Mouse (Mus musculus): ENCODE measurements around the gene Vps29.

The Vps29 gene

DNA sequence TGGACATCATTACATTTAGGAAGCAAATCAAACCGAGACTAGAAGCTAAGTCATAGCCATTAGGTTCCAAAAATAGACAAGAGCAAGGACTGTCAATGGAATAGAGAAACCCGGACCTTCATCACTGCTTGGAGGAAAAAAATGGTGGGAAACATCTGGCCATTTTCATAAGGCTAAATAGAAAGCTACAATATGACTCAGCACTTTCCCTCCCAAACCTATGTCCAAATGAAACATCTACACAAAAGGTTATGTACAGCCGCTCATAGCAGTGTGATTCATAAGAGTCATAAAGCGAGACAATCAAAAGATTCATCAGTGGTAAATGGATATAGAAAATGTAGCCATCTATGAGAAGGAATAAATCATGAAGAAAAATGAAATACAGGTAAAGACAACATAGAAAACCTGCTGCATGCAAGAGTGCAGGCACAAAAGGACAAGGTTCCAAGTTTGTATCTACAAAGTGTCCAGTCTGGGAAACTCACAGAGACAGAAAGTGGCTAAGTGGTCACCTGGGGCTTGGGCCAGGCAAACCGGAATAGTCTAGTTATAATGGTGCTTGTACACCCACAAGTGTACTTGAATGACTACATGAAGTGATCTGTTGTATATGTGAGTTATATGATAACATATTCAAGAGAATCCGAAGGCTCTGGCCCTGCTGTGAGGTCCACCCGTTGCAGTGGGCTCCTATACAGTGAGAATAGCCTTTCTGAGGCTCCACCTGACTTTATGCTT is 17.4 kb upstream of the Vps29 start:
- DNase-seq (ENCODE audit: low read depth), result no peak

DNA sequence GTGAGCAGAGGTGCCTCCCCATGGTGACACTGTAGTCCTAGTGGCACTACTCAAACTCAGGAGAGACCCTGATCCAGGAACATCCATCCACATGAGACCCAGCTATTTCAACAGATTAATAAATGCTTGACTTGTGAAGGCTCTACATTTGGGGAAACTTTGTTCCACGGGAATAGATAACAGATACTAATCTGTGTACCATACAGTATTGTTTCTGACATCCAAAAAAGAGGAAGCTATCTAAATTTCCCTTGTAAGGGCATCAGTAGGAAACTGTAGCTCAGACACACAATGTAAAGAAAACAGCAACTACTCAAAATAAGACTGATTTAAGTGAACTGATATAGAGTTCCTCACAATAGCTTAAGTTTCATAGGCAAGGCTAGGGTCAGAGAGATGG is 11.3 kb upstream of the Vps29 start:
- DNase-seq (ENCODE audit: low read depth), result no peak

DNA sequence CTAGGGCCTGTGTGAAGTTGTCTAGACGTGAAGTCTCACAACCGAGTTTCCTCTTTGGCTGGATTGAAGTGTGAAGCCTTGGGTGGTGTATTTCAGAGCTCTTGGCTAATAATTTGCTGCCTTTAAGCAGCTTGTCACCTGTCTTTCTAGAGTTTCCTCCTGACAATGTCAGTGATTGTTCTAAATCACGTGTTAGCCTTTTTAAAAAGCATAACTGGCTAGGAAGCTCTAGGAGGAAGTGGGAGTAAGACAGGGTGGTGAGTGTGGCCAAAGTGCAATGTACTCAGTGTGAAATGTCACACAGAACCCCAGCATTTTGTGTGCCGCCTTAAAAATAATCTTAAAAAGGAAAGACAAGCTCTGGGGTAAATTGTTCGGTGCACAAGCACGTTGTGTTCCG is 10.4 kb upstream of the Vps29 start:
- no peak for DNase-seq (ENCODE audit: low read depth)

DNA sequence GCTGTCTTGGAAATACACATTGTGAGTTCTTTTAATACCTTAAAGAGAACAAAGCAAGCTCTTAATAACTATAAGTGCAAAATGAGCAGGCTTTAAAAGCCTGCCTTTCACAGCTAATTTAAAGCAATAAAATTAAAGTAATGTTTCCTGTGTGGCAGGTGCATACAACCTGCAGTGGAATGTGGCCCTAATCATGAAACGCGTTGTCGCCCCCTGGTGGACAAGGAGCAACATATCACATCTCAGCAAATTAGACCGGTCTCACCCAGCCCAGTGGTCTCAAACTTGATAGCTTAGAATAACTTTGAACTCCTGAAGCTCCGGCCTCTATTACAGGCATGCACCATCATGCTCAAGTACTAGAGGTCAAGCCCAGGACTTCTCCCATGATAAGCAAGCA is 9.9 kb upstream of the Vps29 start:
- DNase-seq (ENCODE audit: low read depth), result peak; percentile 78

DNA sequence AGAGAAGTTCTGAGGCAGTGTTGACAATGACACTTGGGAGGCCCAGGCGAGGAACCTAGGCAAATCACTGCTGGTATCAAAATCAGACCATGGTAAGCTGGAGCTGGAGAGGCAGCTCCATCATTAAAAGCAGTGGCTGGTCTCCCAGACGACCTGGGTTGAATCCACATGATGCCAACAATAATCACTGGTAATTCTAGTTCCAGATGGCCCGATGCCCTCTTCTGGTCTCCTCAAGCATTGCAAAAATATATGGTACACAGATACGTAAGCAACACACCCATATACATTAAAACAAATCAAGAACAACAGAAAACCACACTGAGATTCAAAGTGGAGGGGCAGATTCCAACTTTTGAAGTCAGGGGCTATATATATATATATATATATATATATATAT is 8.4 kb upstream of the Vps29 start:
- DNase-seq (ENCODE audit: low read depth), result no peak

DNA sequence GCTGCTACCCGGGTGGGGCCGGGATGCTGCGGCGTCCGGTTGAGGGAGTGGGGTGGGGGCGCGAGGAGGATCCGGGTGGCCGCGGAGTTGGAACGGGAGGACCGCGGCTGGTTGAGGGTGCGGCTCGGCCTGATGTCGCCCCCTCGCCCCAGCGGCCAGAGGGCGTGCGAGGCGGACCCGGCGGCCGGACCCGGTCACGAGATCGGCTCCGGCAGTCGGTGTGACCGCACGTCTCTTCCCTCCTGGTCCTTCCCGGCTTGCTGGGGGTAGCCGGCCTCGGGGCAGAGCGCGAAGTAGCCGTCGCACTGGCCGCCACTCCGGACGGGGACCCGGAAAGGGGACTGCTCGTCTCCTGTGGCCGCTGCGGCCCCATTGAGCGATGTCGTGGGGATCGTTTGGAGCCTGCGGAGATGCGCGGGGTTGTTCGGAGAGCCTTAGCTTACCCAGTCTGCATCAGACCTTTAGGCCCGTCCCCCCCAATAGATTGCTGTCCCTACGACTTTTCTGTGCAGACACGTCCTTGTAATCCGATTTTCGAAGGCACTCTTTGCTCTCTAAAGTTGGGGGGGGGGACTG is 411 bp downstream of the Vps29 start:
- DNase-seq (ENCODE audit: low read depth), result no peak

DNA sequence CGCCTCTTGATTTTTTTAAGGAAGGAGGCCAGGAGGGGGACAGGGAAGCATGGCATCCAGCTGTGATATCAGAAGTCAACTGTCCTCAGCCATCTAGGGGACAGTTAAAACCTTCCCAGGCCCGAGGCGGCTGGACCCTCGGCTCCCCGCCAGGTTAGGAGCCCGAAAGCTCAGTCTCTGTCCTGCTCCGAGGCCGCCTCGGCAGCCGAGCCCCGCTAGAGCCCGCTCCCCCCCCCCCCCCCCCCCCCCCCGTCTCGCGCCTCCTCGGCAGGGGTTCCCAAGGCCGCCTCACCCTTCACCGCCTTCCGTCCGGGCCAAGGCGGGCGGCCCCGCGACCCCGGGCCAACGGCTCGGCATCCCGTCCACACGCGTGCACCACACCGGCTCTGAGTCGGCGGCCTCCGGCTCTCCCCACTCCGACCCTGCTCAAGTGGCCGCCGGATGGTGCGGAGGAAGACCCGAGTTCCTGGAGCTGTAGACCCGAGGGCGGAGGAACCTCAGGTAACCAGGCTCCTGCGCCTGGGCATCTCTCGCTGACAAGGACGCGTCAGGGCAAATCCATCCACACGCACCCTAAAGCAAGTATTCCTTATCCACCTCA is 17.5 kb downstream of the Vps29 start, which contains the start of gene Gpn3:
Gene Gpn3, plus strand, starts transcription at position 286 of the 601 bp plus-strand sequence.
- no peak for DNase-seq (ENCODE audit: low read depth)

DNA sequence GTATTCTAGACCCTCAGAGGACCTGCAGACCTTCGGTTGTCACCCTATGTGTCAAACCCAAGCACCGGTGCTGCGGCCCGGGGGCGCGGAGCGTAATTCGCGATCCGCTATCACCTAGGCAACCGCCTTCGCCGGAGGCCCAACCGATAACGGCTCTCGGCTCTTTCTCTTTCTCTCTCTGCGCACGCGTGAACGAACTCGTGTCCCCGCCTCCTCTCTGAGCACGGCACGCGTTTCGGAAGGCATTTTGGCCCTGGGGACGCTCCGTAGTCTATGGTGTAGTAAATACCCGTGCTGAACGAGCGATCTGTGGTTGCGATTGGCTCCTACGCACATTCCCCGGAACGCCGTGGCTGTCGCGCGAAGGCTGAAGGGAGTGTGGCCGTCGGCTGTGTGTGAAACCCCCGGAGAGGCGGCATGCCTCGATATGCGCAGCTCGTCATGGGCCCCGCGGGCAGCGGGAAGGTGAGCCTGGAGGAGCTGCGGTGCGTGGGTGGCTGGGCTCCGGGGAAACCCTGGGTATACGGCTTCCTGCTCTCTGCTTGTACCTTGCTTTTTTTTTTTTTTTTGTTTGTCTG is 18.1 kb downstream of the Vps29 start, which contains the start of gene Fam216a:
Gene Fam216a, minus strand, starts transcription at position 173 of the 578 bp plus-strand sequence.
- peak; percentile 100 for DNase-seq (ENCODE audit: low read depth)

DNA sequence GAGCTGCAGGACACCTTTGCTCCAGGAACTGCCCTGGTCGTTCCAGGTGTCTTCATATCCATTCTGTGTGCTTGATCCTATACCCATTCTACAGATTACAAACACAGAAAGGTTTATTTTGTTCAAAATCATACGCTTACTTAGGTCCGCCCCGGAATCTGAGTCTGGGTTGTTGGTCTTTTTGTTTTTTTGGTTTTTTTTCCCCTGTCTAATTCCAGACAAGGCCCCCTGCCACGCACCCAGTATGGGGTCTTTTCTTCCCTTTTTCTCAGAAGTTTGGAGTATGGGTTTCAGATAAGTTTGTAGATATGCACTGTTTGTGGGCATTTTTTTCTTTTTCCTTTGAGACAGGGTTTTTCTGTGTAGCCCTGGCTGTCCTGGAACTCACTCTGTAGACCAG is 18.7 kb downstream of the Vps29 start:
- DNase-seq (ENCODE audit: low read depth), result no peak

DNA sequence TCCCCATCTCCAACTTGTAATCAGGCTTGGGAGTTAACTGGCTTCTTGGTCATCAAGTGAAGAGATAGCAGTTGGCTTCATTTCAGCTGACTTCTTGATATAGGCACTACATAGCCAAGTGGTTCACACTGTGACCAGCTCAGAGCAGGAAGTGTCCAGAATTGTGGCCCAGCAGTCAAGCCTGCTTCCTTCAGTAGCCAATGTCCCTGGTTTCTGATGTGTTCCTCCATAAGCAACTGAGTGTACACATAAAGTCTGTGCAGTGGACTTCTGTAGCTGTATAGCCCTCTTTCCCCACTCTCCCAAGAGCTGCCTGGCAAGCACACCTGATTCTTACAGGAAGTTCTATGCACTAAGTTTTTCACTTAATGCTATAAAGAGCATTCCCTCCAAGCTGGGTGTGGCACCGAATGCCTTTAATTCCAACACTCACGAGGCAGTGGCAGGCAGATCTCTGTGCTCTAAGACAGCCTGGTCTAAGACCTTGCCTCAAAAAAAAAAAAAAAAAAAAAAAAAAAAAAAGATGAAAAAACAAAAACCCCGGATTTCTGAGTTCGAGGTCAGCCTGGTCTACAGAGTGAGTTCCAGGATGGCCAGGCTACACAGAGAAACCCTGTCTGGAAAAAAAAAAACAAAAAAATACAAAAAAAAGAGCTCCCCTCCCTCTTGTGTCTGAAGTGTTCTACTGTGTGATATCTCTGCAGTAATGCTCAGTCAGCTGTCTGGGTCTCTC is 23.1 kb downstream of the Vps29 start:
- no peak for DNase-seq (ENCODE audit: low read depth)

DNA sequence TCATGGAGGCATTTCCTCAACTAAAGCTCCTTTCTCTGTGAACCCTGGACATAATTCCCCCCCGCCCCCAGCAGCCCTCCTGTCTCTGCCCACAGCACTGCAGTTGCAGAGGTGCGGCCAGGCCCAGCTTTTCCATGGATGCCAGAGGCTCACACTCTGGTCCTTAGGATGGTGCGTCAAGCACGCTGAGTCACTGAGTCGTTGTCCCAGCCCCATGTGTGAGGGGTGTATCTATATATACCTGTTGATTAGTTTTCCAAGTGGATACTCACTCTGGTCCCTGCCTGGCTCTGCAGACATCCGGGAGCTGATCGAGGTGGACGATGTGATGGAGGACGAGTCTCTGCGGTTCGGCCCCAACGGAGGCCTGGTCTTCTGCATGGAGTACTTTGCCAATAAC is 24.0 kb downstream of the Vps29 start:
- no peak for DNase-seq (ENCODE audit: low read depth)

- peak; percentile 65 for DNase-seq (ENCODE audit: low read depth)
Measured at GRCm38 (mm10) chr5:122379374-122380155, 25.4 kb downstream of the Vps29 start.

DNA sequence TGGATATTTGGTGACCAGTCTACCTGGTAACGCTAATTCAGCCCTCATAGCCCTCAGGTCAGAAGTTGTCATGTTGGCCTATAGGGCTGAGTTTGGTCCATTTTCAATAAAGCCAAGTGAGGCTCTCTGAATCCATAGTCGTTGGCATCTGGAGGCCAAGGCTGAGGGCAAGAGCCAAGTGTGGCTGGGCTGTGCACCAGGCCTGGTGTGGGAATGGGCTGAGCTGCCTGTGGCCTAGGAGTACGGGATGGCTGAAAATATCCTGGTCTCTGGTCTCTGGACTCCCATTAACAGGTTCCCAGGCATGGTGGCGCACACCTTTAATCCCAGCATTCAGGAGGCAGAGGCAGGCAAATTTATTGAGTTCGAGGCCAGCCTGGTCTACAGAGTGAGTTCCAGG is 35.8 kb downstream of the Vps29 start:
- no peak for DNase-seq (ENCODE audit: low read depth)

DNA sequence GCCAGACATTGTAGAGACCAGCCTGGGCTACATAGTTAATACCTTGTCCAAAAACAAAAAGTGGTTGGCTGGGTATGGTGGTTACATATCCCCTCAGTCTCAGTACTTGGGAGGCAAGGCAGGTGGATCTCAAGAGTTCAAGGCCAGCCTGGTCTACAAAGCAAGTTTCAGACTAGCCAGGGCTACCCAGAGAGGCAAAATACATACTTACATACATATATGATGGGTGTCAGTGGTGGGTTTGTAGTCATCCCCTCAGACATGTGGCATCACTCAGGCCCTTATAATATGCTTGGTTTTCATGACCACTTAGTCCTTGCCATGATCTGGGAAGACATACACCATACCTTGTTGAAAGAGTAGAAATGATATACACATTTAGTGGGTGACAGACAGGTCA is 36.5 kb downstream of the Vps29 start:
- DNase-seq (ENCODE audit: low read depth), result no peak

GRCm38 (mm10) chr5:122391178-122391785 is 37.1 kb downstream of the Vps29 start:
- no peak for DNase-seq (ENCODE audit: low read depth)

GRCm38 (mm10) chr5:122391786-122392180 is 37.6 kb downstream of the Vps29 start, which contains the start of gene Arpc3:
Gene Arpc3 (plus strand): TSS chr5:122391878.
- DNase-seq (ENCODE audit: low read depth), result peak; percentile 81

- DNase-seq (ENCODE audit: low read depth), result no peak
Measured at GRCm38 (mm10) chr5:122392227-122393004, 38.2 kb downstream of the Vps29 start.

DNA sequence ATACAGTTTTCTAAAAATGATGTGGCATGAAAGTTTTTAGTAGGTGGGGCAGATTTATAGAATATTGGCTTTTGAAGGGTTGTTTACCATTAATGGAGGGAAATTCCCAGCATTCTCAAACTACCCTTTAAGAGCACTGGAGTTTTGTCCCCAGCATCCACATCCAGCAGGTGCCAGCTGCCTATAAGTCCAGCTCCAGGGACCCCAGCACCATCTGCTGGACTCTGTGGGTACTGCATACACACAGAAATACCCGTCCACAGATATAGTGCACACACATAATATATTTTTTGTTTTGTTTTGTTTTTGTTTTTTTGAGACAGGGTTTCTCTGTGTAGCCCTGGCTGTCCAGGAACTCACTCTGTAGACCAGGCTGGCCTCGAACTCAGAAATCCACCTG is 39.7 kb downstream of the Vps29 start:
- peak; percentile 73 for DNase-seq (ENCODE audit: low read depth)

GRCm38 (mm10) chr5:122396791-122397190 is 42.6 kb downstream of the Vps29 start:
- DNase-seq (ENCODE audit: low read depth), result no peak

- DNase-seq (ENCODE audit: low read depth), result no peak
Measured at GRCm38 (mm10) chr5:122397495-122397894, 43.3 kb downstream of the Vps29 start.

Data from c-Kit-positive CD71-negative TER-119-negative erythroid progenitor cells, embryonic 14.5 days (primary cell).